Mouse (Mus musculus): ENCODE measurements at regions not wholly inside any gene's neighbourhood (a gene's known extent, or its start where the extent isn't known, plus 50 kb on each side); places are given as distances from the start of the nearest gene placed in this dataset.

DNA sequence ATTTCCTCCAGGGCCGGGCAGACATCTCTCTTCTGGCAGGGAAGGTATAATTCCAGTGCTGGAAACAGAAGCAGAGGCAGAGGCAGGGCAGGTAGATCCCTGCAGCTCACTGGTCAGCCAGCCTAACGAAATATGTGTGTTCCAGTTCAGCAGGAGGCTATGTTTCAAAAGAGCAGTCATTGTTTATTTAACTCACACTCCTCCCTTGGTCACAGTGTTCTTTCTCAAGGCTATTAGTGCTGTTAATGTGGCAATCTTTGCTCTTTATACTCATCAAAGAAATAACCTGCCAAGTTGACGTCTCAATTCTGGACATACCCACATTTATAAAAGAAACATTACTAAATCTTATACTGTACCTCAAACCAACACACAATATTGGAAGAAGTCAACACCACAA is 253.3 kb upstream of the Adgrl3 start:
- DNase-seq, result no peak

DNA sequence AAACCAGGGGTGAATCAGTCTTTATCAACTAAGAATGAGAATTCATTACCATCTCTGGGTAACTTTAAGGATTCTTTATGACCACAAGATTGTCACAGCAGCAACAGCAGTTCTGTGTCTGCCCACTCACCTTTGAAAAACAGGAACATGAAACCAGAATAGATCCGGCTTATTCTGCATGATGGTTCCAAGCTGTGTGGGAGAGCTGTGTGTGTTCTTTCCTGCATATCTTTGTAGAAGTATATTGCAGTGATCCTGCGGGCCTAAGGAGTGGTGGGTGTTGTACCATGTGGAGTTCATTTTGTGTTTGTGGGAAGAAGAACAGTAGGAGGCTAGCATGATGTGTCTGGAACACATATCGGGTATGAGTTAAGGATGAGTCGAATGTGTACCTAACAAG is 236.0 kb upstream of the Adgrl3 start:
- DNase-seq, result no peak

DNA sequence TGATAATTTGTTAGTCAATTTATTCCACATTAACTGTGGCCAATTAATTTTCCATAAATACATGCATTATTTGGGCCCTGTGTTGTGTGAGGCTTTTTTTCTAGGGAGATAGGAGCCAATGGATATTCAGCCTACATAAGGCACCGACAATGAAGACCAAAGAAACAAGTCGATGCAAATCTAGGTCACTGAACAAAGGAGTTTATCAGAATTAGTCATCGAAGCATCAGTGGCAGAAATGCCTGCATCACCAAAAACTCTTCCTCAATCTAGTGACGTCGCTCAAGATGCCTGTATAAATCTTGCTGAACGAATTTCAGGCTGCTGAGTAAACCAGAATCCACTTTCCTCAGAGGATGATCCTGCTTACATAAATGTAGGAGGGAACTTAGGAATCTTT is 235.2 kb upstream of the Adgrl3 start:
- no peak for DNase-seq

DNA sequence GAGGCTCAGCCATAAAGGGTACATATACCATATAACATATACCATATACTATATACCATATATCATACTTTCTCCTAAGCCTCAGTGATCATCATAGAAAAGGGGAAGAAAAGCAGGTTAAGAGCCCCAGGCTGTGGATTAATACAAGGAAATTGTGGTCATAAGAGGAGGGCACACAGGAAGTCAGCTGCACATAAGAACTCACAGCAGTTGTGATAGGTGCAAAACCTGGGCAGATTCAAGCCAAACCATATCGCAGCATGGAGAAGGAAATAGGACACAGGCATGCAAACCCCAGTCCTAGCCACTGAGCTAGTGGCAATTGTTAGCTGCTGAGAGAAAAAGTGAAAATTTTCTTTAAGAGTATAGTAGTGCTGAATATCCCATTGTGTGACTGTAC is 228.3 kb upstream of the Adgrl3 start:
- no peak for DNase-seq

DNA sequence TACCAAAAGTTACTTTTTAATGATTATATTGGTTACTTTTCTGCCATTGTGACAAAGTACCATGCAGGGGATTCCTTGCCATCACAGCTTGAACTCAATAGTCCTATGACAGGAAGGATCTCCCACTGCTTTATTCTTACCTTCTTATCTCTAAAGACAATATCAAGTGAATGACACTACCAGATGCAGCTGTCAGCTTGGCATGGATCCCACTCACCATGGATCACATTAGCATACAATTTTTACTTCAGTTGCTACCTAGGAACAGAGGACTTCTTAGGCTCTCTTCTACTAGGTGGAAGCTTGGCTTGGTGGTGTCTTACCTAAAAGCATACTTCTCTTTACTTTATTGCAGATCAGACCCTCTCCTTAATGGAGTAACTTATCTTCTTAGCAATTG is 220.2 kb upstream of the Adgrl3 start:
- no peak for DNase-seq

DNA sequence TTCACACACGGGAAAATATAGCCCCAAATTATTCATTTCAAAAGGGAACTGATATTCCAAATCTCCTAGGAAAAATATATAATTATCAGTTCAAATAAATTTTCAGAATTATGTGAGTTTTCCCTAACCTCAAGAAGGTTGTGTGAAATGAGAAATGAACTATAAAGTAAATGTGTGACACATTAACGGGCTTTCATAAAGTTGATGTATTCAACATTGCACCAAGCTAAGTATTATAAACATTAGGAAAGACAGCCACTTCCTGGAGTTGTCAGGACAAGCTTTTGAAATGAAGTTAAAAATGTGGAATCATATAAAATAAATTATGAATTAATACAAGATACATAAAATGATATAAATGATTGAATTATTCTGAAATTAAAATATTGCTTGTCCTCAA is 207.0 kb upstream of the Adgrl3 start:
- DNase-seq, result no peak

DNA sequence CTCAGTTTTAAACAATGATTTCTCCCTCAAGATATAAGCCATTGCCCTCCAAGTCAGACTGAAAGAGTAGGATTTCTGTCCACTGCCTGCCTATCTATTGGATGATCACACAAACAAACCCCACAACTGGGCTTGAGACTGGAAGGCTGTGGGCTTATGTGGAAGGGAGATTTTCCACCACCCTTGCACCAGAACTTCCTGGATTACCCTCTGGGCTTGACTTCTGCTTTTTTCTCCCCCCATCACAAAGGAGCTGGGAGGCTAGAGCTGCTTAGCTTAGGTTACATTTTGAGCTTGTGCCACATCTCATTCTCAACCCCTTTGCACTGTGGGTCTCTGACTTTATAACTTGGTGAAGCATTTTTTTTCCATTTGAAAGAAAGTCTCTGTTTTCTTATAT is 200.7 kb upstream of the Adgrl3 start:
- no peak for DNase-seq

DNA sequence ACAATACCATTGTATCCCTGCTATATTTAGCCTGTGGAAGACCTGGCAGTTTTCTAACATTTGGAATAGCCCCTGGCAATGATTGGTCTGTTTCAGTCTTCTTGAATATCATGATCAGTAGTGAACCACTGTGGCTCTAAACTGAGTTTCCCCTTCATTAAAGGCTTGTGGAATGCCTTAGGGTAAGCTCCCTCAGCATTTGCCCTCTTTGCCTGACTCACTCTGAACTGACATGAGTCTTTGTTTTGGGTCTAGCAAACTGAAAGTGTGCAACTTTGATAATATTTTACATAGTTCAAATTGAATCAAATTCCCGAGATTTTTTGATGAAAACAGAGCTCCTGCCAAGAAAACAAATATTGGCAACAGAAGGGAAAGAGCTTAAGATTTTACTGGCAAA is 177.4 kb upstream of the Adgrl3 start:
- DNase-seq, result no peak

DNA sequence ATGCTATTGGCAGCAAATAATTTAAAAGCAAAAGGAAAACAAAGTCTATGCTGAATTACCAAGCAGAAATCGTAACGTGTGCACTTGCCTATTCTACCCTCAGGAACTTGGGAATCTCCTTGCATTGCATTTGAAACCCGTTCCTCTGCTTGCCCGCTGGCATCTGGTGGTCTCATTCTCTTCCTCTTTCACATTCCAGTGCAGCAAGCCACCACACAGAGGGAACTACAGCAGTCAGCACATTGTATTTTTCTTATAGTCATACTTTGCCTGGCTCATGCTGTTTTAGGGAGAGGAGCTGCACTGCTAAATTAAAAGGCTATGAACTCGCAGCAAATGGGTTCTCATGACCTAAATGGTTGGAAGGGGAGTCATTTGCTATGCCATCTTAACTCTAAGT is 164.9 kb upstream of the Adgrl3 start:
- no peak for DNase-seq

DNA sequence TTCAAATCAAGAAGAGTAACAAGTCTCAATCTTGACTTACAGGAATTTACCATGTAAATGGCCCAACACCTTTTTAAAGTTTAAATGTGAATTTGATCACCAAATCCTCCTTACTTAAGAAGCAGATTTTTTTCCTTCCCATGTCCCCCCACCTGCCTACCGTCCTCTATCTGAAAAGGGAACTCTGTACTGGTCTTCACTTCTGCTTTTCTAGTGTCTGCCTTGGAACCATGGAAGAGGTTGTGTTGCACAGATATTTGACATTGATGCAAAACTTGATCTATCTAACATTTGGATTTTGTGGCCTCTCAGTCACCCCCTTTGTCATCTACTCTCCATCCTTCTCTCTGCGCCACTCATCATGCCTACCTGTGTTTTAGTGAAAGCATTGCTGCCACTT is 143.3 kb upstream of the Adgrl3 start:
- DNase-seq, result no peak

DNA sequence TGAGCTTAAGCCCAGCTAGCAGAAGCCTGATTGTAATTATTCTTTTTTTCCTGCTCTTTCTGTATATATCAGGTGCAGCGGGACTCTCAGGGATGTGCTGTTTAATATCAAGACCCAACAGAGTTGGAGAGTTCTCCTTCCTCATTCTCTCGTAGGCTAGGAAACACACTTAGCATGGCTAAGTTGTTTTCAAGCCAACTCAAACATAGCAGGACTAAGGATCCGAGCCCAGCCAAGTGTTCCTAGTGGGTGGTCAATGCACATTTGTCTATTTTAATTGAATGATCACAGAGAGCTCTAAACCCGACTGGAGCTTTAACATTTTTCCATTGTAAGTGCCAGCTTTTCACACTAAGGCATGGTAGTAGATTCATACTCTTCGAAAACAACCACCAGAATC is 121.7 kb upstream of the Adgrl3 start:
- no peak for DNase-seq

DNA sequence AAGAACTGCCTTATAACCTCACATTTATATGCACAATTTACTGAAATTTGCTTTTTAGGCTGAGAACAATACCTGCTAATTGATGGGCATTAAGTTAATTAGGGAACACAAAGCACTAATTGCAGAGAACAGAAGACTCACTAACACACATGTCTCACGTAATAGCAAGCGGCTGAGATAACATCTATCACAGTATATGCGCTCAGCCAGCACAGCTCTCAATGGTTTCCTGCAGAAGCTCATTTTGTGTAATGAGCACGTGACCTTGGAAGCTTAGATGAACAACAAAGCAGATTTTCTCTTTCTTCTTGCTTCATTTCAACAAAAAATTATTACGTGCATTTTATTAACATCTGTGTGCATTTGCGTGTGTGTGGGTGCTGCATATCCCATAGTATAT is 111.2 kb upstream of the Adgrl3 start:
- no peak for DNase-seq

DNA sequence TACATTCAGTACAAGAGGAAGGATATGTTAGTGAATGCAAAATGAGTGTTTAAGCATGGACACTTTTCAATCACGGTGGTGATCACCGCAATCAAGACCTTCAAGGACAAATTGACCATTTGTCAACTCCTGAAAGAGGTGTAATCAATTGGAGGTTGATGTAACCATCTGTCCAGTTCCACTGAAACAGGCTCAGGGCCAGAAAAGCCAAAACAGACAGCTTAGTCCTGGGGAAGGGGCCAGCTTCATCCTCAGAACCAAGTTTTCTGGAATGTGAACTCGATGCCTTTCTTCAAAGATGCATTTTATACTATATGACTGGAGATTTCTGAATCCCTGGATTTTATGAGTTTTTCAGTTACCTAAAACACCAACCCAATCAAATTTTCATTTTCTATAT is 81.1 kb upstream of the Adgrl3 start:
- no peak for DNase-seq

DNA sequence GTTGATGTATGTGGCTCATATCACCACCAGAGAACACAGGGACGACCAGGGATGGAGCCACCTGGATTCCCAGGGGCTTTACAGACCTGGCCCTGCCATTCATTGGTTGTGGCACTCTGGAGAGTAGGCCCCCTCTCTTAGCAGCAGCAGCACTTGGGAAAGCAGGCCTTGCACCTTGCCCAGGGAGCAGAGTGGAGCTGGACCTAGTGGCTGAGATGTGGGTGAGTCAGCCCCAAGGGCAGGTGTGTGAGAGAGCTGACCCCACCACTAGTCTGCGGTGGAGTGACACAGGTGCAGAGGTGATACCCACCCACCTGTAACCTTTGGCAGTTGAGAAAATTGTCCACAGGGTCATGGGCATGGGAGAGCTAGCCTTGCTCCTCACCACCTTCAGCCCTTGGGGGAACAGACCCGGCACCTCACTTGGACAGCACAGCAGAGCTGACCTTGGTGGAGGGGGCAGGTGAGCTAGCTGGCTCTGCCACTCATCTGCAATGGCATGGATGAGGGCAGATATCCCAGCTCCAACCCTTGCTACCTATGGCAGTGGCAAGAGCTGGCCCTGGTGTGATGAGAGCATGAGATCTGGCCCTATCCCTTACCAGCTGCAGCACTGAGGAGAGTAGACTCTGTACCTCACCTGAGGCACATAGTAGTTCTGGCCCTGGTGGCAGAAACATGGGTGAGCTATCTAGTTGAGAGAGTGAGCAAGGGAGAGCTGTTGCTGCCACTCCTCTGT is 67.9 kb upstream of the Adgrl3 start:
- DNase-seq, result no peak

DNA sequence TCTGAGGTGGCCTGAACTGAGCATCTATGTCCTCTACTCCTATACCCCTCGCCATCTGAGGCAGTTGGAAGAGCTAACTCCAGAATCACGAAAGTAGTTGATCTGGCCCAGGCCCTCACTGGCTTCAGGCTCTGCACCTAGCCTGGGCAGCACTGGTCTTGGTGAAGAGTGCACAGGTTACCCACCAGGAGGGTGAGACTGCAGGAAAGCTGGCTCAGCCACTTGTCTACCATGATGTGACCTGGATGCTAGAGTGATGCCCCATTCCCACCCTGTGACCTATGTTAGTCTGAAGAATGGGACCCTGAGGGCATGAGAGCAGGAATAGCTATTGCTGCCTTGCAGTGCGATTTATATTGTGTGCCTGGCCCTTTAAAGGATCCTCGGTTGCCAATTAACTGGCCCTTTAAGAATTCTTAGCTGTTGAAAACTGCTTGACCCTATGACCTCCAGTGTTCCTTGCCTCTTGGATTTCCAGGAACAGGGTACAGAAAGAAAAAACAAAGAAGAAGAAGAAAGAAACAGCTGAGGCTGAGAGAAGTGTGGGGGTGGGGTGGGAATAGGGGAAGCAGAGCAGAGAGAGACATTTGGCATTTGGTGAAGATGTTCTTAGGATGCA is 67.2 kb upstream of the Adgrl3 start:
- peak; percentile 8 to 13 for DNase-seq

All from heart, adult 18-20 months (tissue).